Mouse (Mus musculus): Measurements from ENCODE around the gene Gse1. TPM values are rescaled to one million over a fixed set of nuclear protein-coding genes. Genes with fewer than 3 reads are reported as not detected.

Gene Gse1
- total RNA-seq, 2 experiments from 2014 or later, result 105 to 134 TPM

DNA sequence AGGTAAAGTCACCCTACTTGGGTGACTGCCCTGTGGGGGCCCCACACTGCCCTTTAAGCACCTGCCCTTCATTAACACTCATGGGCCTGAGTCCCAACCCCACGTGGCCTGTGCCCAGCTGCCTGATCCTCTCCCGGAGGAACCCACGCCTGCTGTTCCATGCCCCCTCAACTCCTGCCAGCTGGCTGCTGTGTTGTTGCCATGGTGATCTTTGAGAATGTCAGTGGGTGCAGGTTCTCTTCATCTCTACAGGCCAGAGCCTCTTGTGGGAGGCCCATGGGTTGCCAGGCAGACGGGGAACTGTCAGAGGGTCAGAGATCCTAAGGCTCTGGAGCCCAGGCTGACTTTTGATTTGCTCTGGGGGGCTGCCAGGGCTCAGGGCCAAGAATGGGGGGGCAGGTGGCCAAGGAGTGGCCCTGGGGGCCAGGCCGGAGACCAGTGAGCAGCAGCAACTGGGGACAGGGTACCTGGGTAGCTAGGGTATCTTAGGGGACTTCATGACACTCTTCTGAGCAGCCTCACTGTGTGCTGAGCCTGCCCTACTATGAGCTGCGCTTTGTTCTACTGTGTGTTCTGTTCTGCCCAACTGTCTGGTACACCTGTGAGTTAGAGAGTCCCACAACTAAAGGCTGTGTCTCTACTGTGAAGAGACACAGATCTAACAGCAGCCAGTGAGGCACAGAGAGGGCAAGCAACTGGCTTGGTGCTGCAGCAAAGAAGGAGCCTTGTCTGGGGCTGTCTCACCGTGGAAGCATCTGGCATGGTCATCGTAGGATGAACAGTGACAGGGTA lies 64.3 kb downstream of the Gse1 start:
- no peak for ATAC-seq (replicated peaks; ENCODE audit: low FRiP score, poor library complexity, severe bottlenecking)

DNA sequence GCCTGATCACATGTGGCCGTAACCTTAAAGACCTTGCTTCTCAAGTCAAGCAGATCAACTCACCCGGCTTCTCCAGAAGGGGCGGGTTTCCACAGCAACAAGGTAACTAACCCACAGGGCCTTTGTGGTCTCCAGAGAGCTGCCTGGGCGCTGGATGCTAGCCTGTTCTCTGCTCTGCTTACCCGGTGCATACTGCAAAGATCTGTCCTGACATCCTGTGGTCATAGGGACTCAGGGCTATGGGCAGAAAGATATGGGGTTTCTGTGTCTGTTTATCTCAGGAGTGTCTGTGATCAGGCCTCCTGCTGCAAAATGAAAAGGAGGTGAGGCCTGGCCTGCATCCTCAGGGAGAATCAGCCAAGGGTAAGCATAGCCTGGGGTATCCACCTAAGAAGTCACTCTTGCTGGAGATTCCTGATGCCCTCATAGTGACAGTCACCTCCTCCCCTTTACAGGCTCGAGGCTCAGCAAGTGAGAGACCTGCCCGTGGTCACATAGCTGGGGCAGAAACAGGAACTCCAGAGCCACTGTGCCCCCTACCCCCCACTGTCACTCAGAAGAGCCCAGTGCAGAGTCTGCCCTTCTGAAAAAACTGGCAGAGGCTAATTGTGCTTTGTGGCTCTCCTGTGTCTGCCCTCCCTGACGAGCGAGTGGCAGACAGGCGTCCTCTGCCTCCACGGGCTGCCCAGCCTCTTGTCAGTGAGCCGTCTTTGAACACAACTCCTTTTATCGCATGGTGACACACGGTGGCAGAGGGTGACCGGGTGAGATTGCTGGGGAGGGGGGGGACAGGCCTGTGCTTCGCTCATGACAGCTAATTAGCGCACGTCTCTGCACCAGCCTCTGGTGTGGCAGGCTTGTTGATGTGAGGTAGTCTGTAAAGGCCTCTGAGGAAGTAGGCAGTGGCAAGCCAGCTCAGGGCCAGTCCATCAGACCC lies 65.4 kb downstream of the Gse1 start:
- peak; percentile 76 for ATAC-seq (replicated peaks; ENCODE audit: low FRiP score, poor library complexity, severe bottlenecking)

DNA sequence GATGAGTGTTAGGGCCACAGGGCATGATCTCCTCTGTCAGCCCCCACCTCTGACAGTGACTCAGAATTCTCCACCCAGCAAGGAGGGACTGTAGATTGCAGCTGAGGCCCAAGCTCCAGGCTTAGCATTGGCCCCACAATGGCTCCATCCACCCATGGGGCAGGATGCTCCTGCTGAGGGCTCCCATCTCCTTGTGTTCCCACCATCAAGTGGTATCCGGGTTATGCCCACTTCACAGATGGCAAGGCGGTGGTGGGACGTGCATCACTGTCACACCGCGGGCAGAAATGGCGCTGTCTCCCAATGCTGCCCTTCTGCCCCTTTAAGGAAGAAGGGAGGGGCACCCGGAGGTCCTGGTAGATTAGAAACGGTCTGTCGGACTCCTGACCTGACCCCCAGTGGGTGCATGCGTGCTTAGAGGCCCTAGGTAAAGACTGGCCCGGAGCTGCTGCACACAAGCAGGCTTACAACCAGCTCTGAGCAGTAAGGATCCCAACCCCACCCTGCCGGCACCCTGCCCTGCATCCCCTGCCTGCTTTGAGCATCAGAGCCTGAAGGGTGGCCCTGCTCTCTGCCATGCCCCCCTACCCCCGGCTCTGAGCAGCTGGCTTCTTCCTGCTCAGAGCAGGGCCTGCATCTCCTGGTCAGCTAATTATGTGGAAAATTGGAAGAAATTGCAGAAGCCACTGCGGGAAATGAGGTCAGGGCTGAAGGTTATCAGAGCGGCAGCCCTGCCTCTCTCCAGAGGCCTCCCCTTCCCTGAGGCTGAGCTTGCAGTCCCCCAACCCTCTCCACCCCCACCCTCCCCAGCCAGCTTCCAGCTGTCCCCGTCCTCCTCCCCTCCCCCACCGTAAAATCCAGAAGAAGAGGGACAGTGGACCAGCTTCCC lies 67.0 kb downstream of the Gse1 start:
- ATAC-seq (replicated peaks; ENCODE audit: low FRiP score, poor library complexity, severe bottlenecking), result no peak

DNA sequence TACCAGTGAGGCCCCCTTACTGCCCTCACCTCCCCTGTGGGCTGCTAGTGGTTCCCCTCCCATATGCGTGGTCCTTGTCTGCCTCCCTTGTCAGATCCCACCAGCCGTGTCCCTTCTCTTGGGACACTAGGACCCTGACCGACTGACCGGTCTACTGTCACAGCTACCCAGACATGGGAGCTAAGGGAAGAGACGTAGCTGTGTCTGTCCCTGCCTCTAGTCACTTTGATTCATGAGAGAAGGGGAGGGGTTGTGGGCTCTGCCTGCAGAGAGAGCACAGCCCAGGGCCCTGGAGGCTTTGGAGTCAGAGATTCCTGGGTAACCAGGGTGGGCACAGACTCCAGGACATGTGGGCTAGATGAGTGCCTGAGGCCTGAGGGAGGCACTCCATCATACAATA lies 68.7 kb downstream of the Gse1 start:
- ATAC-seq (replicated peaks; ENCODE audit: low FRiP score, poor library complexity, severe bottlenecking), result no peak

DNA sequence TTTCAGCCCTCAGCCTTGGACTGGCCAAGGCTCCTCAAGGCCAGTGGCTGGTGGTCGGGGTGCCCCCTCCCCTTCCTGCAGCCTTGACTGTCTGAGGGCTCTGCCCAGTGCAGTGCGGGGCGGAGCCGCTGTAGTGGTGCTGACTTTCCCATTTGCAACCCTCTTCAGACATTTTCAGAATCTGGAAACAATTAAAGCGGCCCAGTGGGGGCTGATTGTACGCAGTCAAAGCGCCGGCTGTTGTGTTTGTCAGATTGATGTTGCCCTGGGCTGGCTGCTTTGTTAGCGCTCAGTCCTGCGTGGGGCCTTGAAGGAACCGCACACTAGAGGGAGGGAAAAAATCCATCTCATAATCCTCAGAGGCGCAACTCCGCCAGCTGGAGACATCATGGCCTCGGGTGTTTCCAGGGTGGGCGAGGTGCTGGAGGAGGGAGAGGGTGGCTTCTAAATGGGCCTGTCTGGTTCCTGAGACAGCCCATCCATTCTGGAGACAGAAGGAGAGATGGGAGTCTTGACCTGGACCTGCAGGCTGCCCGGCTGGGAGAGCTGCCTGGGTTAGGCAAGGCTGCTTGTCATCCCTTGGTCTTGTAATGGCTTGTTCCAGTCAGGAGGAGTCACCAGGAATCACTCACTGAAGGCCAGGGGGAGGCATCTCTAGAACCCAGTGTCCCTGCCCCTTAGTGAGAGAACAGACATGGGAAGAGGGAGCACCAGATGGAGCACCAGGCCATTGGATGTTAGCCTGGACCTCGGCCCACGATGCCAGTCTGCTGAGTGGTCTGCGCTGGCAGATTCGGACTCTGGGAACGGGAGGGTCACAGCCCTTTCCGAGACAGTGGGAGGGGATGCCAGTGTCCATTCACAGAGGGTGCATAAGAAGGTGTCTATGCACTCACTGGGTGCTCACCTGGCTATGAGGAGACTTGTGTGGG lies 70.6 kb downstream of the Gse1 start:
- no peak for ATAC-seq (replicated peaks; ENCODE audit: low FRiP score, poor library complexity, severe bottlenecking)

DNA sequence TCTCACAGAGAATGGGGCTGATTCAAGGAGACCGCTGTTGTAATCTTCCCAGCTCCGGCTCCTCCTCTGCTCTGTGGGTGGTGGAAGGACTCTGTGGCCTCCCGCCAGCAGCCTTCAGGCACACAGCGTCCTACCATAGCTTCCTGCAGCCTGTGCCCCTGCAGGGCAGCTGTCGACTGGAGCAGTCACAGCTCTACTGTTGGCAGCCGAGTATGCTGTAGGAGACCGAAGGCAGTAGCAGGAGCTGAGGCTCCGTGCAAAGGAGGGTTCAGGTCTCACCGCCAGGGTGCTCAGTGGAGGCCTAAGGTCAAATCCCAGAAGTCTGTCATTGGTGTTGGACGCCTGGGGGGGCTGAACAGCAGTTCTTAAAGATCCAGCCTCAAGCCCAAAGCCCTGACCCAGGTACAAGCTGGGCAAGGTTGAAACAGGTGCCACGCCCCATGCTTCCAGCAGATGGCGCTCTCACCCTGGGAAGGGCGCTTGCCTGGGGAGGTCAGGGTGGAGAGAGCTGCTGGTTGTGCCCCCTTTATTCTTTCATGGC lies 72.4 kb downstream of the Gse1 start:
- ATAC-seq (replicated peaks; ENCODE audit: low FRiP score, poor library complexity, severe bottlenecking), result peak; percentile 83

DNA sequence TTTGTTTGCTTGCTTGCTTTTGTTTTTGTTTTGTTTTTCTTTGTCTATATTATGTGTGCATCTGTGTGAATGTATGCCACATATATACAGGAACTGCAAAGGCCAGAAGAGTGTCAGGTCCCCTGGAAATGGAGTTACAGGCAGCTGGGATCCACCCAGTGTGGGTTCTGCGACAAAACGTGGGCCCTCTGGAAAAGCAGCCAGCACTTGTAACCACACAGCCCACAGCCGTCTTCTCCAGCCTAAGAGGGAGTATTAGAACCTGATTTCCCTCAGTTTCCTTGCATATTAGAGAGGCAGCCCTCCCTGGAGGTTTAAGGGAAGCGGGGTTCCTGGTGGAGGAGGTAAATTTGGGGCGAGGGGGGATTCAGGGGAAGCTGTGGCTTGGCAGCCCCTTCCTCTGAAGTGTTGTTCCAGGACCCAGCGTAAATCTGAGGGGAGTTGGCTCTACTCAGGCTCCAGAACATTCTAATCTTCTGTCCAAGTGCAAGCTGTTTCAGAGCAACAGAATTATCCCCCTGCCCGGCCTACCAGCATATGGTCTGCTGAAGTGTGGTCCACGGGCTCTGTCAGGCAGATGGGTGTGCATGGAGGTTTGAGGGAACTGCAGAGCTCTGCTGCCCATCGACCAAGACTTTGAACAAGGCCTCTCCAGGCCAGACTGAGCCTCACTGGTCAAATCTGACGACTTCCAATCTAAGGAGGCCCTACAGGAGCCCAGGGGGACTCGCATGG lies 74.9 kb downstream of the Gse1 start:
- no peak for ATAC-seq (replicated peaks; ENCODE audit: low FRiP score, poor library complexity, severe bottlenecking)

DNA sequence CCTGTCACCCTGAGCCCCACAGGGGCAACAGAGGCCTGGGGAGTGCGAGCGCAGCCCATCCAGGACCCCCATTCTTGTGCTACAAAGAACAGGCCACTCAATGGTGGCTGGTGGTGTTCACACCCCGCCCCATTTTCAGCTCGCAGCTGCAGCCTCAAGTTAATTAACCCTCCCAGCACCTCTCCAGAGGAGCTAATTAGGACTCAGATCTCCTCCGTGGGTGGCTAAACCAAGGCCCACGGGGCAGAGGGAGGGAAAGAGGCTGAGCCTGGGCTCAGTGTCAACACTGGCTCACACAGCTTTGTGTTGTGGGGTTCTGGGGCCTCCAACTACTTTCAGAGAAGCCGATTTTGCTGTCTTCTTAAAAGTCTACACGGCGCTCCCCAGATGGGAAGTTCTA lies 75.8 kb downstream of the Gse1 start:
- ATAC-seq (replicated peaks; ENCODE audit: low FRiP score, poor library complexity, severe bottlenecking), result no peak

DNA sequence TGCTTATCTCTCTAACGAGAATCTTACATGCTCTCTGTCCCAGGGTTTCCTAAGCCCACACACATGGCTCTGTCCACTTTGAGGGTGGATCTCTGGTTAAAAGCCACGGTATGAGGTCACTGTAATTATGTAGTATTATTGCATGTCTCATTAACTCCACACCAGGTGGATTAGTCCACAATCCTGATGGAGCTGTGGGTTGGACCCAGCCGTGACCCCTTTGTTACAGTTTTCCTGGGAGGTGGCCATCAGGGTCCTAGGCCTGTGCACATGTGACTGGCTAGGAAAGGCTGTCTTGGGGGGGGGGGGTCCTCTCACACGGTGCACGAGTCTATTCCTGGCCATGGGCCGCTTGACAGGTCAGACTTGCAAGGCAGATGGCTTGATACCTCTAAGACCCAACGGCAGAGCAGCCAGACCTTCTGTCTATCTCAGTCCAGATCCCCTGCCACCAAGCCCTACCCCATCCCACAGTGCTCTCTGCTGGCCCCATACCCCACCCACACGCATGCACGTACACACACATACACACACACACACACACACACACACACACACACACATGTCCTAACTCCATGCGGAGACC lies 77.6 kb downstream of the Gse1 start:
- ATAC-seq (replicated peaks; ENCODE audit: low FRiP score, poor library complexity, severe bottlenecking), result no peak

DNA sequence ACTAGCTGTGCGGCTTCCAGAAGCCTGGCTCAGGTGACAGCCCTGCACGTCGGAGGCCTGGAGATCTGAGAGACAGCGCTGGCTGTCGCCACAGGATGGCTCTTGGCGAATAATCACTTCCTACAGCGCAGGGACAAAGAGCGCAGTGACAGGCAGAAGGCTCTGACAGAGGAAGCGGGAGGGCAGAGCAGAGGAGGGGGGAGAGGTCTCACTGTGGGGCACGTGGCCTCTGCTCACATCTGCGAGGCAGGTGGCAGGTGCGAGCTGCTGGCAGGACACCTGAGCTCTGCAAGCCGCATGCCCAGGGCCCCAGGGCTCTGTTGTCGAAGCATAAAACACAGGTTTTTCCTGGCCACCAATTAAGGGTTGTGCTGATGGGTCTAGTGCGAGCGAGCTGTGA lies 78.8 kb downstream of the Gse1 start:
- ATAC-seq (replicated peaks; ENCODE audit: low FRiP score, poor library complexity, severe bottlenecking), result no peak

DNA sequence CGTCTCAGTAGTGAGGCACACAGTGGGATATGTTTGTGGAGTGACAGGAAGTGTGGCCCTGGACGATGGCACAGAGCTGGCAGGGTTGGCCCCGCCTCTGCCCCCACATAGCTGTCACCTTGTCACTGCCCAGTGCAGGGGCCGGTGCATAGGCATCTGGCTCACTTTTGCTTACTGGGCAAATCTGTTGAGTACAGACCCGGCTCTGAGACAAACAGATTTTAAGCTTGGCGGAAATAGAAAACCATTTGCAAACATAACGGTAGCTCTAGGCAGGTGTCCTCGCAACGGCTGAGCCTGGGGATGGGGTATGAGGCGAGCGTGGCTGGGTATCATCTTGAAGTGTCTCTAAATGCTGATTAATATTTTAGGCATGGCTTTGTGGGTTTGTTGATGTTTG lies 79.3 kb downstream of the Gse1 start:
- ATAC-seq (replicated peaks; ENCODE audit: low FRiP score, poor library complexity, severe bottlenecking), result no peak

DNA sequence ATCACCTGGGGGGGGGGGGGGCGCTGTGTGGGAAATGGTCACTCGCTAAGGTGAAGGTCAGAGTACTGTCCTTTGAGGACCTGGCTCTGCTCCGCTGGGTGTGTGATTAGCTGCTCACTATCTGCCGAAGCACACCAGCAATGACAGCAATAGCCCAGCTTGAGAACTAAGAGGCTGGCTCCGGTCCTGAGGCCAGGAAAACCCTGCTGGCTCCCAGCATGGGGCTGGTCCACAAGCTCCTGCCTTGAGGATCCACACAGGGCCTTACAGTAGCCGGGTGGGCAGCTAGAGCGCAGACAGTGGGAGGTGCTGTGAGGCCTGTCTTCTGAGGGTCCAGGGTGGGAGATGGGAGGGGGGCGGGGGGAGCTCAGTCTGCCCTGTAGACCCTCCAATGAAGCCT lies 79.9 kb downstream of the Gse1 start:
- no peak for ATAC-seq (replicated peaks; ENCODE audit: low FRiP score, poor library complexity, severe bottlenecking)

DNA sequence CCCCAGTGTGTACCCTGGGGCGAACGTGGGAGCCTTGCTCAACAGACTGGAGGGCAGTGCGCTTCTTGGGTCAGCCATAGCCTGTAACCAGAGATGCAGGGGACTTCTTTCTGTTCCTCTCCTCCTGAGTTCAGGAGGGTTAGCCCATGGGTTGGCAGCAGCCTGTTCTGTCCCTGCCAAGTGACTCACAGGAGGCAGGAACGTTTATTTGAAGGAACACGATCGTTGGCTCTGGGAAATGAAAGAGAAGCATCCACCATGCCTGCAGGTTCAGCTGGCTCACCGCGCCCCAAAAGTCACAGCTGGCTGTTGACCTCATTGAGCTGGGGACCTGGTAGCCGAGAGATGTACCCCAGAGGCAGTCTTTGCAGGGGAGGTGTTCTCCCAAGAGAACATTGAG lies 80.3 kb downstream of the Gse1 start:
- ATAC-seq (replicated peaks; ENCODE audit: low FRiP score, poor library complexity, severe bottlenecking), result no peak

DNA sequence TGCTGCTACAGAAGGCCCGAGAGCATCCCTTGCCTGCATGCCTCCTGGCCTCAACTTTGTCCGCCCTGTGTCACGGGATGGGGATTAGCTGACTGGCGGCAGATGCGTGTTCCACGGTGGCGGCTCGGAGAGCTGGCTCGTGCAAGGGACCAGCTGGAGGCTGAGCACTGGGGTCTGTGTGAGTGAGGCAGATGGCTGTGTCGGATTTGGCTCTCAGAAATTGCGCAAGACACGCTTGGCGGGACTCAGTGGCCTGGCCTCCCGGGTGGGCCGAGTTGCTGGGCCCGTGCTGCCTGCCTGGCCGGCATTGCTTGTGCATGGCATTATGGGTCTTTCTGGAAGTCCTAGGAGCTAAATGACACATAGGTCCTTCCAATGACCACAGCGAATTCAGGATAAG lies 81.1 kb downstream of the Gse1 start:
- no peak for ATAC-seq (replicated peaks; ENCODE audit: low FRiP score, poor library complexity, severe bottlenecking)

DNA sequence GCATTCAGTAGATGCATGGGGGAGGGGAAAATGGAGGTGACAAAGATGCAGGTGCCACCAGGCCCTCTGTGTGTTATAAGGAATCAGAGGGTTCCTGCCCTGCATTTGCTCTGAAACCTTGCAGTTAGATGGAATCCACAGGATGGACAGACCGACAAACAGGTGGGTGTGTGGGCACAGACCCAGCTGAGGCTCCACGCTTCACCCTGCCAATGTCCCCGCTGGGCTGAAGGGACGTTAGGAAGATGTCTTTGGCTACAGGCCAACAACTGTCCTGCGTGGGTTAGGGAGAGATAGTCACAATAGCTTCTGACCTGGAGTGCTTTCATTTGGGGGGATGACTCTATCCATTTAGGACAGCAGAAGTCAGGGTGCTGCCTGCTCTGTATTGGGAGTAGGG lies 81.8 kb downstream of the Gse1 start:
- no peak for ATAC-seq (replicated peaks; ENCODE audit: low FRiP score, poor library complexity, severe bottlenecking)

DNA sequence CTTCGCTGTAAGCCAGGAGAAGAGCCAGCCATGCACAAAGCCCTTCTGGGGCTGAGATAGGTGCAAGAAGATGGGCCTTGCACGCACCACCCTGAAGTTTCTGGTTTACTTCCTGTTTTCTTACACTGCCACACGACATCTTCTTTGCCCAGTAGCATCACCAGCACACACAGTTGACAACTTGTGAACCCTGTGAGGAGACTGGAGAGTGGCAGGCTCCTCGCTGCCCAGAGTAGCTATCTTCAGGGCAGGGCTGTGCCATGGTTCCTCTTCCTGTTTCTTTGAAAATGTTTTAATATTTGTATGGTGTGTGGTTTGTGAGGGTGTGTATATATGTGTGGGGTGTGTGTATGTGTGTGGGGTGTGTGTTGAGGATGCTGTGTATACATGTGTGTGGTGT lies 84.2 kb downstream of the Gse1 start:
- no peak for ATAC-seq (replicated peaks; ENCODE audit: low FRiP score, poor library complexity, severe bottlenecking)

DNA sequence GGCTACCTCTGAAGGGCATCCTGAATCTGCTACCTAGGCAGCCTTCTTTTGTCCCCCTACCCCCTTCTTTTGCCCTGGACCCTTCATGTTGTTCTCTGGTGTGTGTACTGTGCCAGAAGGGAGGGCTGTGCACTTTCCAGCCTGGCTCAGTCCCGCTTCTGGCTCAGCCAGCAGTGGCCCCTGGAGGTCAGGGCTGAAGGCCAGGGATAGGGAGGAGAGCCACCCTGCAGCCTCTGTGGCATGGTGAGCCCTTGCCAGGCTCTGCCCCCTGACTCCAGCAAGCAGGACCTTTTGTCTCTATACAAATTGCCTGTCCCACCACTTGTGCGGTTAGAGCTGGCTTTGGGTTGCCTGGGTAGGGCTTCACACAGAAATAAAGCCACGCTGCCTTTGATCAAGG lies 85.4 kb downstream of the Gse1 start:
- ATAC-seq (replicated peaks; ENCODE audit: low FRiP score, poor library complexity, severe bottlenecking), result no peak

DNA sequence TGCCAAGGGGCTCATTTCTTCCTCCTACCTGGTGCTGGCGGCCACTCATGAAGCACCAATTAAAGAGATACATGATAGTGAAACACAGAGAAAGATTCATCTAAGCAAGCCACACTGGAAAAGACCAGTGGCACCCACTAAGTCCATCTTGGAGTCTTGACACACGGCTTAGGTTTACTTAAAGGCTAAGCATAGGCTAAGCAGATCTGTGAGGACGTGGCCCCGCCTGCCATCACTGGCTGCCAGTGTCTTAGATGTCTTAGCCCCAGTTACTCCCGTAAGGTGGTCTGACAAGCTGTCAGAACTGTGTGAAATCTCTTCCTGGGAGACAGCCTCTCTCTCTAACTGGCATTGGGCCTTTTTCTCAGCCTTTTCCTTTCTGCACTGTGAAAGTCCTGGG lies 86.7 kb downstream of the Gse1 start:
- ATAC-seq (replicated peaks; ENCODE audit: low FRiP score, poor library complexity, severe bottlenecking), result no peak

Data from erythroid progenitor cell, adult 5-6 weeks (primary cell).